Mouse (Mus musculus): ENCODE measurements around the gene Sdc1. TPM values are rescaled to one million over a fixed set of nuclear protein-coding genes. Genes with fewer than 3 reads are reported as not detected.

The Sdc1 gene
- polyA plus RNA-seq, 1 experiment = 200 TPM

DNA sequence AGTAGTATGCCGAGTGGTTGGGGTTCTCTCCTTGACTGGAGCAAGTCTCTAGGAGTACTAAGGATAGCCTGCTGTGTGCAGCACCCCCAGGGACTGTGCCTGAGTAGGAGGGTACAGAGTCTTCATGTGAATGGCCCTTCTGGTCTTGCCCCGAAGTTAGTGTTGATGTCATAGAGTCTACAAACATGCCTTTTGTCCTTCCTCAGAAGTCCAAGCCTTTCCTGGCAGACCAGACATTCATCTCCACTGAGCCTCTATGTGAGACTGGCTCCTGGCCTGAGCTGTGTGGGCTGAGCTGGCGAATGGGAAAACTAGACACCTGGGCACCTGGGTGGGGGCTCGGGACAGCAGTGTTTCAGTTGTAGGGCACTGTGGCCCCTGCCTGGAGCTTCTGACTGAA lies 8.7 kb downstream of the Sdc1 start:
- no peak for DNase-seq
- TF ChIP-seq POLR2A (IDR thresholded peaks at IDR 0.05; ENCODE audit: borderline replicate concordance, extremely low read depth, low read depth, low read length) (no peak), CTCF (IDR thresholded peaks at IDR 0.05; ENCODE audit: insufficient read depth, low read length) (no peak)
- 0 out of 2 replicates have a peak, but pooled peaks cover 2% of the 10 kb centered on the region for H3K4me1 ChIP-seq (ENCODE audit: control insufficient read depth, insufficient read depth, low read length)
- H3K4me3 ChIP-seq (replicated peaks; ENCODE audit: extremely low read depth, low read depth, low read length) = no peak overlapping the region
- WGBS = 59% methylated on average over 4 of the region's 4 CpGs

DNA sequence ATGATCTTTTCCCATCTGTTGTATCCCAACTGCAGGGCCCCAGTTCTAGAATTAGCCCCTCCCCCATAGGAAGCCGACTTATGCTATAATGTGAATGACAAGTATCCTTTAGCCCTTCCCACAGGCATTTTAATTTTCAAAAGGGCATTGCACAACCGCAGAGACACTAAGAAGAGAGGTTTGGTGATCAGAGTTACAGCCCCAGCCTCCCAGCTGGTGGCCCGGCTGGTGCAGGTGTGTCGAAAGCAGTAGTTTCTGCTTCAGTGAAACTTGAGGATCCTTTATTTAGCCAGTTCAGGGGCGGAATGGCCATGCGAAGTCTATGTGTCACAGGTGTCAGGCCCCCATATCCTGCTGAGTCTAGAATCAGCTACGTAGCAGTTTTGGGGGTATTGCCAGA lies 10.0 kb downstream of the Sdc1 start:
- Histone ChIP-seq H3K4me1 (ENCODE audit: control insufficient read depth, insufficient read depth, low read length) (peaks cover 2% of the 10 kb centered on the region; the same call in 1 of the 2 replicates), H3K4me3 (replicated peaks; ENCODE audit: extremely low read depth, low read depth, low read length) (no peak overlapping the region)
- 61% methylated on average over 7 of the region's 7 CpGs for WGBS
- no peak for DNase-seq
- TF ChIP-seq CTCF (IDR thresholded peaks at IDR 0.05; ENCODE audit: insufficient read depth, low read length) = no peak
- TF ChIP-seq POLR2A (IDR thresholded peaks at IDR 0.05; ENCODE audit: borderline replicate concordance, extremely low read depth, low read depth, low read length) = no peak

DNA sequence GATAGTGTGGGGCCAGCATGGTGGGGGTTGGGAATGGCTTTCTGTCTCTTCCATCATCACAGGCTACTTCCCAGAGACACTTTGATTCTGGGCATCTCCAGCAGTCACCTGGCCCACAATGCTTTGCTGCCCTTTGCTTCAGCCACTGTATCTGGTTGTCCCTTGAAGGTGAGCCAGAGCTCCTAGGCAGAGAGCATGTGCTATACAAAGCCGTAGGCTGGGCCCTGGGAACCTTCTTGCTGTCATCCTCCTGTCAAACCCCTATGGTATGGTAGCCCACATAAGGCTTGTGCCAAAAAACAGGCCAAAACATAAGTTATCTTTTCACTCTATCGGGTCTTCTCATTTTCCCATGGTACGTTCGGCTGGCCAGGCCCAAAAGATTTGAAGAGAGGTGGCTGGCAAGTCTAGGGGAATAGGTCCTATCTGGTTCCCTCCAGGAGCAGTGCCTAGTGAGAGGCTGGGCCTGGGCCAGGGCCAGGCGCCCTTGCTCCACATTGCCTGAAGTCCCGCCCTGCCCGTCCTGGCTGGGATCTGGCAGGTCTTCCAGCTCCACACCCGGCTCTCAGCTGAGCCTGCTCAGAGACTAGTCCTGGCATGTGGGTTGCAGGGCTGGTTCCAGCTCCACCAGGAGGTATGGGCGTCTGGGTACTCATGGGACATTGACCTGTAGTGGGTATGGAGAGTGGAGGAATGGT lies 10.7 kb downstream of the Sdc1 start:
- DNase-seq = peak; percentile 75
- Histone ChIP-seq H3K4me3 (replicated peaks; ENCODE audit: extremely low read depth, low read depth, low read length) (no peak overlapping the region), H3K4me1 (ENCODE audit: control insufficient read depth, insufficient read depth, low read length) (peaks cover 2% of the 10 kb centered on the region; the same call in 1 of the 2 replicates)
- WGBS = 63% methylated on average over 9 of the region's 9 CpGs
- TF ChIP-seq CTCF (IDR thresholded peaks at IDR 0.05; ENCODE audit: insufficient read depth, low read length) (no peak), POLR2A (IDR thresholded peaks at IDR 0.05; ENCODE audit: borderline replicate concordance, extremely low read depth, low read depth, low read length) (no peak)

DNA sequence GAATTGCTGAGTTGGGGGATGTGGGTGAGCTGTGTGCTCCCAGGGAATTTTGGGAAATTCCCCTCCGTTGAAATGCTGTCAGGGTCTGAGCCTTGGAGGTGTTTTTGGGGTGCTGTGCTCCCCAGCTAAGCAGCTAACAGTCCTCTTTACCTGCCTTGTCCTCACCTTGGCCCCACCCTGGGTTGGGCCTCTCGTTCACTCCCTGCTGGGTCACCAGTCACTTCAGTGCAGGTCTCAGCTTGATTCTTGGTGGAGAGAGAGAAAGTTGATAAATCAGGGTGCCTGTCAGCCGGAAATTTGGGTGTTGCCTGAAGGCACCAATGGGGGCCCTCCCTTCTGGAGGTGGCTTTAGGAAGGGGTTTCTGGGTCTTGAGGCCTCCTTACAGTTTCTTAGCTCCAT lies 11.4 kb downstream of the Sdc1 start:
- Histone ChIP-seq H3K4me3 (replicated peaks; ENCODE audit: extremely low read depth, low read depth, low read length) (no peak overlapping the region), H3K4me1 (ENCODE audit: control insufficient read depth, insufficient read depth, low read length) (peaks cover 1% of the 10 kb centered on the region)
- WGBS = 72% methylated on average over 3 of the region's 3 CpGs
- no peak for DNase-seq
- TF ChIP-seq POLR2A (IDR thresholded peaks at IDR 0.05; ENCODE audit: borderline replicate concordance, extremely low read depth, low read depth, low read length) (no peak), CTCF (IDR thresholded peaks at IDR 0.05; ENCODE audit: insufficient read depth, low read length) (no peak)

DNA sequence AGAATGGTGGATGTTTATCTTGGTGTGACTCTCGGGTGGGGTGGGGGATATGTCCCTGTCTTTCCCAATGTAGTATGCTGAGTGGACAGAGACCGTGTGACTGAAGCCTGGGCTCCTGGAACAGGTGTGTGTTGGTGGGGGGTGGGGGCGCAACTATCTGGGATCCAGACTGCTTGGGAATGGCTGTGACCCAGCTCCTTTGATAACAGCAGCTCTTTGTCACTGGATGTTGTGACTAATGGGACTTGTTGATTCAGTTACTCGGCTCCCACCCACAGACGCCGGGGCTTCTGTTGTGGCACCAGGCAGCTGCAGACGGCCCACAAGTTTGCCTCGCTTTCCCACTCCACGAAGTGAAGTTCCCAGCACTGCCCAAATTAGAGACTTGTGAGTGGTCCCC lies 13.1 kb downstream of the Sdc1 start:
- Histone ChIP-seq H3K4me1 (ENCODE audit: control insufficient read depth, insufficient read depth, low read length) (peaks cover 3% of the 10 kb centered on the region), H3K4me3 (replicated peaks; ENCODE audit: extremely low read depth, low read depth, low read length) (no peak overlapping the region)
- TF ChIP-seq POLR2A (IDR thresholded peaks at IDR 0.05; ENCODE audit: borderline replicate concordance, extremely low read depth, low read depth, low read length) (no peak), CTCF (IDR thresholded peaks at IDR 0.05; ENCODE audit: insufficient read depth, low read length) (no peak)
- no peak for DNase-seq
- WGBS = 69% methylated on average over 9 of the region's 9 CpGs

DNA sequence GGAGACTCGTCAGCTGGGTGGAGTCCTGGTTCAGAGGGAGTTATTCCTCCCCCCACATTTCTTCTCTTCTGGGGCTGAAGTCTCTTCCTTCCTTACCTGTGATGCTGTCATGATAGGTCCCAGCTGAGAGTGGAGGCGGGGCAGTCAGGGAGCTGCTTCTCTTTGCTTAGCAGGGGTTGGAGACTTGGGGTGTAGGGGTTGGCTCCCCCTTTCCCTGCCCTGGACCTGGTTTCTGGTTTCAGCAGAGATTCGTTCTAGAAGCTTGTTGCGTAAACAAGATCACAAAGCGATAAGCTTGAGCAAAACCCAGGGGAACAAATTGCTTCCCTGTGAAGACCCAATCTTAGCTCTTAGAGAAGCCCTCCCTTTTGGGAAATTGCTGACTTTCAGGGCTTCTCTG lies 15.4 kb downstream of the Sdc1 start:
- WGBS = 56% methylated on average over 5 of the region's 5 CpGs
- H3K4me3 ChIP-seq (replicated peaks; ENCODE audit: extremely low read depth, low read depth, low read length) = no peak overlapping the region
- no peak for DNase-seq
- H3K4me1 ChIP-seq (ENCODE audit: control insufficient read depth, insufficient read depth, low read length) = peaks cover 3% of the 10 kb centered on the region
- no peak for TF ChIP-seq POLR2A (IDR thresholded peaks at IDR 0.05; ENCODE audit: borderline replicate concordance, extremely low read depth, low read depth, low read length)
- TF ChIP-seq CTCF (IDR thresholded peaks at IDR 0.05; ENCODE audit: insufficient read depth, low read length) = no peak

DNA sequence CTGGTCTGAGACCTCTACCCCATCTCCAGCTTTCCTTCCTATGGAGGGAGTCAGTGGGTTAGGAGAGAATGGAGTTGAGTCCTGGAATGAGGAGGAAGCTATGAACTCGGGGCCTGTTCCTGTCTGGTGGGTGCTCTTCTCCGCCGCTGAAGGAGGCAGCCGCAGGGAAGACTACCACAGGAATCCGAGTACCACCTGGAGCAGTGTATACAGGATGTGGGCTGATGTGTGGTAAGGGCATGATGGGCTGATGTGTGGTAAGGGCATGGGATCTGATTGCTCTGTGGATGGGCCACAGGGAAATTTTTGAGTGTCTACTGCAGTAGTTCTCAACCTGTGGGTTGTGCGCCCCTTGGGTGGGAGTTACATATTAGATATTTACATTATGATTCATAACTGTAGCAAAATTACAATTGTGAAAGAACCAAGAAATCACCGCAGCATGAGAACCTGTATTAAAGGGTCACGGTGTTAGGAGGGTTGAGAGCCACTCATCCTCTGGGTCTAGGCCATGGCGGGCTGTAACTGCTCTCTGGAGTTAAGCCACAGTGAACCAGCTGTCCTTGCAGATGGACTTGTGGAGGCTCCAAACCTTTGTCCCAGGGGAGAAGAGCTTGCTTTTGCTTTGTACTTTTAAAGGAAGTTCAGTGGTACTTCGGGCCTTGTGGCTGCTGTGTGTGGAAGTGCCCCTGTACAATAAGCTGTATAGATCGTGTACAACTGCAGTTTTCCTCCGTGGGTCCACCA lies 16.0 kb downstream of the Sdc1 start:
- DNase-seq = no peak
- Histone ChIP-seq H3K4me1 (ENCODE audit: control insufficient read depth, insufficient read depth, low read length) (peaks cover 3% of the 10 kb centered on the region), H3K4me3 (replicated peaks; ENCODE audit: extremely low read depth, low read depth, low read length) (no peak overlapping the region)
- 63% methylated on average over 12 of the region's 12 CpGs for WGBS
- TF ChIP-seq CTCF (IDR thresholded peaks at IDR 0.05; ENCODE audit: insufficient read depth, low read length) (no peak), POLR2A (IDR thresholded peaks at IDR 0.05; ENCODE audit: borderline replicate concordance, extremely low read depth, low read depth, low read length) (no peak)

DNA sequence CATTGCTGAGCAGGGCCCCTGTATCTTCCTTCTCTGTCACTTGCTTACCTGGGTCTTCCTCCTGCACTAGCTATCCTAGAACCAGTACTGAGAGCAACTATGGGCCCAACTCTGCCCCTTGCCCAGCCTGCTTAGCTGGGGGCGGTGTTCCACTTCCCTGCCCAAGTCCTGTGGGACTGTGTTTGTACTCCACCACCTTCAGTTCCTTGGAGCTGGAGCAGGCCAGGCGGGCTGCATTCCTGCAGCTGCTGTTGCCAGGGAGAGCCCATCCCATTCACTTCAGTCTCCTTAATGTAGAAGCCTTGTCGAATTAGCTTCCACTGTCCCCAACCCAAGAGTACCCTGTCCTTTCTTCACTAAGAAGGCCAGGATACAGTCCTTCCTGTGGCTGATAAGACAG lies 17.3 kb downstream of the Sdc1 start:
- H3K4me1 ChIP-seq (ENCODE audit: control insufficient read depth, insufficient read depth, low read length) = peaks cover 5% of the 10 kb centered on the region
- no peak for DNase-seq
- no peak overlapping the region for H3K4me3 ChIP-seq (replicated peaks; ENCODE audit: extremely low read depth, low read depth, low read length)
- WGBS = 60% methylated on average over 3 of the region's 3 CpGs
- TF ChIP-seq POLR2A (IDR thresholded peaks at IDR 0.05; ENCODE audit: borderline replicate concordance, extremely low read depth, low read depth, low read length) (no peak), CTCF (IDR thresholded peaks at IDR 0.05; ENCODE audit: insufficient read depth, low read length) (no peak)

DNA sequence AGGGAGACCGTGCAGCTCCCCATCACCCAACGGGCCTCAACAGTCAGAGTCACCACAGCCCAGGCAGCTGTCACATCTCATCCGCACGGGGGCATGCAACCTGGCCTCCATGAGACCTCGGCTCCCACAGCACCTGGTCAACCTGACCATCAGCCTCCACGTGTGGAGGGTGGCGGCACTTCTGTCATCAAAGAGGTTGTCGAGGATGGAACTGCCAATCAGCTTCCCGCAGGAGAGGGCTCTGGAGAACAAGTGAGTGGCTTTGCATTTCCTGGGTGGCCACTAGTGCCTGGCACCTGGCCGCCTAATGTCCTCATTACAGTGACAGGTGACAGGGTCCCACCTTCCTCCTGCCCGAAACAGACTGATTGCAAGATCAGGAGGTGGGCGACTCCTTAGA lies 19.5 kb downstream of the Sdc1 start:
- peaks cover 5% of the 10 kb centered on the region; the same call in 1 of the 2 replicates for H3K4me1 ChIP-seq (ENCODE audit: control insufficient read depth, insufficient read depth, low read length)
- TF ChIP-seq CTCF (IDR thresholded peaks at IDR 0.05; ENCODE audit: insufficient read depth, low read length) (no peak), POLR2A (IDR thresholded peaks at IDR 0.05; ENCODE audit: borderline replicate concordance, extremely low read depth, low read depth, low read length) (no peak)
- no peak overlapping the region for H3K4me3 ChIP-seq (replicated peaks; ENCODE audit: extremely low read depth, low read depth, low read length)
- 77% methylated on average over 12 of the region's 12 CpGs for WGBS
- no peak for DNase-seq

All from lung, adult 2 months (tissue).